In genomic region chr12:69515850-69516249, GRCm38 (mm10) we compare ENCODE assay signal across 14 mouse cellular contexts.
DNase-seq lines count a peak whose midpoint lies in the region; ATAC-seq and TF ChIP-seq lines count a peak whose summit lies in the region.
"Had no signal": no experiment of that assay in that cellular context is flagged by ENCODE, and none has a peak within 500 bp of the region (broad histone marks: within the 10 kb centered on the region; RNA-seq: fewer than 3 reads in every experiment).

No protein-coding gene starts in this region.

- no peak for ATAC-seq in heart, embryonic 15.5 days (replicated peaks; ENCODE audit: insufficient number of reproducible peaks, insufficient read depth, low FRiP score, low read depth)
- ATAC-seq in lung, embryonic 16.5 days (ENCODE audit: low read depth), result no peak
- ATAC-seq in intestine, postnatal 0 days, result no peak
- ATAC-seq: forebrain, postnatal 0 days had no signal

- H3K4me2 ChIP-seq in heart, embryonic 15.5 days, result no peak overlapping the region
- no peak overlapping the region for H3K4me2 ChIP-seq in lung, embryonic 16.5 days (ENCODE audit: low read depth, low read length)
- no peak overlapping the region for H3K4me2 ChIP-seq in intestine, postnatal 0 days (replicated peaks; ENCODE audit: low read depth)
- H3K4me2 ChIP-seq: embryonic facial prominence, embryonic 12.5 days had no signal

- intact Hi-C loops in gastrocnemius, adult 2 months (cut with DNase I), result no loop called here

- no peaks in the 10 kb centered on the region for H3K27me3 ChIP-seq in heart, embryonic 15.5 days
- no peaks in the 10 kb centered on the region for H3K27me3 ChIP-seq in lung, embryonic 16.5 days (ENCODE audit: control insufficient read depth, insufficient read depth, low read depth, low read length)
- H3K27me3 ChIP-seq in intestine, postnatal 0 days (replicated peaks; ENCODE audit: control insufficient read depth, insufficient read depth, low read length), result no peaks in the 10 kb centered on the region
- H3K27me3 ChIP-seq: CH12.LX; embryonic facial prominence, embryonic 12.5 days had no signal

- no peak overlapping the region for H3K4me3 ChIP-seq in gastrocnemius, adult 2 months
- no peak overlapping the region for H3K4me3 ChIP-seq in heart, embryonic 15.5 days
- no peak overlapping the region for H3K4me3 ChIP-seq in lung, embryonic 16.5 days (ENCODE audit: low read length)
- H3K4me3 ChIP-seq in intestine, postnatal 0 days (ENCODE audit: low read depth, low read length), result no peak overlapping the region
- H3K4me3 ChIP-seq: embryonic facial prominence, embryonic 12.5 days had no signal

- H3K27ac ChIP-seq in gastrocnemius, adult 2 months, result peak overlapping the region; percentile 63
- peak overlapping the region; percentile 75 for H3K27ac ChIP-seq in heart, embryonic 15.5 days
- H3K27ac ChIP-seq in lung, embryonic 16.5 days (ENCODE audit: low read length), result peak overlapping the region; percentile 70
- peak overlapping the region; percentile 73 for H3K27ac ChIP-seq in intestine, postnatal 0 days (ENCODE audit: low read depth, low read length)
- H3K27ac ChIP-seq: embryonic facial prominence, embryonic 12.5 days had no signal

- TF ChIP-seq CTCF in gastrocnemius, adult 2 months (IDR thresholded peaks at IDR 0.05), result no peak
- TF ChIP-seq CTCF in intestine, postnatal 0 days (IDR thresholded peaks at IDR 0.05; ENCODE audit: low read depth), result no peak

- no peak for DNase-seq in gastrocnemius, adult 2 months
- no peak for DNase-seq in gastrocnemius, adult 18-20 months (ENCODE audit: low spot score)
- DNase-seq in heart, adult 8-10 months (ENCODE audit: low spot score), result no peak
- DNase-seq in lung, adult 18-20 months, result no peak
- no peak for DNase-seq in Muller cell, postnatal 12 days (ENCODE audit: inconsistent ontology term)
- DNase-seq: cerebellum, adult 8-10 months; forebrain, postnatal 0 days; lung, adult 2 months; right cerebral cortex, adult 18-20 months had no signal

- no peaks in the 10 kb centered on the region for H3K9me3 ChIP-seq in heart, embryonic 15.5 days (replicated peaks)
- H3K9me3 ChIP-seq in lung, embryonic 16.5 days (ENCODE audit: control insufficient read depth, low read length), result no peaks in the 10 kb centered on the region
- no peaks in the 10 kb centered on the region for H3K9me3 ChIP-seq in intestine, postnatal 0 days (ENCODE audit: control insufficient read depth)
- H3K9me3 ChIP-seq: embryonic facial prominence, embryonic 12.5 days had no signal

- H3K36me3 ChIP-seq in heart, embryonic 15.5 days, result no peaks in the 10 kb centered on the region
- H3K36me3 ChIP-seq in lung, embryonic 16.5 days (ENCODE audit: control insufficient read depth, insufficient read depth, low read length), result no peaks in the 10 kb centered on the region
- H3K36me3 ChIP-seq in intestine, postnatal 0 days (ENCODE audit: control insufficient read depth, insufficient read depth), result no peaks in the 10 kb centered on the region
- H3K36me3 ChIP-seq: embryonic facial prominence, embryonic 12.5 days had no signal

- H3K4me1 ChIP-seq in heart, embryonic 15.5 days (replicated peaks), result peaks cover 13% of the 10 kb centered on the region
- peaks cover 15% of the 10 kb centered on the region for H3K4me1 ChIP-seq in lung, embryonic 16.5 days (replicated peaks; ENCODE audit: control insufficient read depth, insufficient read depth, low read length)
- H3K4me1 ChIP-seq in intestine, postnatal 0 days (replicated peaks; ENCODE audit: control insufficient read depth, insufficient read depth, low read length), result peaks cover 22% of the 10 kb centered on the region; the same call in 1 of the 2 replicates
- H3K4me1 ChIP-seq: embryonic facial prominence, embryonic 12.5 days had no signal

- no peak overlapping the region for H3K9ac ChIP-seq in heart, embryonic 15.5 days
- no peak overlapping the region for H3K9ac ChIP-seq in lung, embryonic 16.5 days (ENCODE audit: low read length)
- H3K9ac ChIP-seq in intestine, postnatal 0 days (ENCODE audit: low read depth, low read length), result no peak overlapping the region; the same call in 1 of the 2 replicates
- H3K9ac ChIP-seq: embryonic facial prominence, embryonic 12.5 days; forebrain, postnatal 0 days had no signal
